21 mouse cellular contexts compared by ENCODE assay signal in genomic region chr9:111425952-111426351, GRCm38 (mm10). TPM values are rescaled to one million over a fixed set of nuclear protein-coding genes. Genes with fewer than 3 reads are reported as not detected.
DNase-seq lines count a peak whose midpoint lies in the region; ATAC-seq and TF ChIP-seq lines count a peak whose summit lies in the region.
"Had no signal": no experiment of that assay in that cellular context is flagged by ENCODE, and none has a peak within 500 bp of the region (broad histone marks: within the 10 kb centered on the region; RNA-seq: fewer than 3 reads in every experiment).

No protein-coding gene starts in this region.

- ATAC-seq in neural tube, embryonic 15.5 days (ENCODE audit: low FRiP score): peak; percentile 77
- ATAC-seq: activated CD4-positive, CD25-positive, alpha-beta regulatory T cell, adult 4 months; forebrain, embryonic 16.5 days; intestine, embryonic 16.5 days; Patski had no signal

- H3K9me3 ChIP-seq in neural tube, embryonic 15.5 days (replicated peaks): no peaks in the 10 kb centered on the region
- H3K9me3 ChIP-seq: embryonic facial prominence, embryonic 12.5 days; forebrain, embryonic 12.5 days; heart, embryonic 15.5 days had no signal

- no peak overlapping the region for H3K4me2 ChIP-seq in neural tube, embryonic 15.5 days
- H3K4me2 ChIP-seq: embryonic facial prominence, embryonic 12.5 days; forebrain, embryonic 12.5 days; heart, embryonic 11.5 days; heart, embryonic 15.5 days had no signal

- peak overlapping the region; percentile 46; the same call in 1 of the 2 replicates for H3K27ac ChIP-seq in gastrocnemius, adult 2 months
- no peak overlapping the region for H3K27ac ChIP-seq in layer of hippocampus, adult 2 months
- no peak overlapping the region; the same call in 1 of the 2 replicates for H3K27ac ChIP-seq in neural tube, embryonic 15.5 days (replicated peaks)
- H3K27ac ChIP-seq: embryonic facial prominence, embryonic 12.5 days; forebrain, embryonic 12.5 days; heart, adult 2 months; heart, embryonic 15.5 days had no signal

- intact Hi-C loops in gastrocnemius, adult 2 months (cut with DNase I): no loop called here

- H3K4me1 ChIP-seq in neural tube, embryonic 15.5 days: peaks cover 9% of the 10 kb centered on the region
- H3K4me1 ChIP-seq: embryonic facial prominence, embryonic 12.5 days had no signal

- no peak for TF ChIP-seq CTCF in gastrocnemius, adult 2 months (IDR thresholded peaks at IDR 0.05)
- peak; percentile 28; the same call in 1 of the 2 replicates for TF ChIP-seq CTCF in layer of hippocampus, adult 2 months (conservative IDR thresholded peaks at IDR 0.05)

- H3K4me3 ChIP-seq in gastrocnemius, adult 2 months: no peak overlapping the region
- no peak overlapping the region for H3K4me3 ChIP-seq in layer of hippocampus, adult 2 months
- no peak overlapping the region for H3K4me3 ChIP-seq in neural tube, embryonic 15.5 days (replicated peaks)
- H3K4me3 ChIP-seq: embryonic facial prominence, embryonic 12.5 days; forebrain, embryonic 12.5 days; heart, adult 2 months; heart, embryonic 15.5 days had no signal

- no peaks in the 10 kb centered on the region for H3K27me3 ChIP-seq in neural tube, embryonic 15.5 days (replicated peaks)
- H3K27me3 ChIP-seq: CH12.LX; embryonic facial prominence, embryonic 12.5 days; forebrain, embryonic 12.5 days; heart, embryonic 15.5 days; Patski had no signal

- no peak for DNase-seq in gastrocnemius, adult 2 months
- no peak for DNase-seq in gastrocnemius, postnatal 4 days (ENCODE audit: low spot score in 2 of 2)
- DNase-seq in layer of hippocampus, adult 2 months (ENCODE audit: low spot score in 2 of 2): peak in 1 of 2 experiments; percentile 32
- no peak for DNase-seq in layer of hippocampus, adult 9-11 months
- DNase-seq in brain, adult 2 months (ENCODE audit: low read depth, low spot score): peak; percentile 78
- DNase-seq: adrenal gland, postnatal 14 days; cerebellum, adult 2 months; cerebellum, postnatal 14 days; gastrocnemius, postnatal 10 days had no signal

- H3K9ac ChIP-seq in neural tube, embryonic 15.5 days (replicated peaks): no peak overlapping the region
- H3K9ac ChIP-seq: embryonic facial prominence, embryonic 12.5 days; forebrain, embryonic 12.5 days; heart, embryonic 15.5 days had no signal

- WGBS in neural tube, embryonic 15.5 days: 54% methylated on average over 4 of the region's 4 CpGs

- no peaks in the 10 kb centered on the region for H3K36me3 ChIP-seq in neural tube, embryonic 15.5 days
- H3K36me3 ChIP-seq: embryonic facial prominence, embryonic 12.5 days; forebrain, embryonic 12.5 days; heart, embryonic 15.5 days had no signal

RNA-seq across cellular contexts. Expression of gene Dclk3, which starts 12.9 kb away (rescaled TPM):
- under 1 TPM; 0.41 to 0.50 TPM for total RNA-seq in gastrocnemius, adult 2 months (2021)
- total RNA-seq in gastrocnemius, postnatal 4 days (2021): 1 to 10 TPM; 1.5 to 1.7 TPM
- 10 to 100 TPM; 14.4 to 19.3 TPM for total RNA-seq in layer of hippocampus, adult 2 months (2021)
- 11.2 and 12.2 TPM in 2 replicates for polyA plus RNA-seq in neural tube, embryonic 15.5 days (2015; fragmentation: Nextera tagmentation; extraction: Ambion mirVana)
- total RNA-seq: hematopoietic stem cell, adult 5-6 weeks had no signal
- polyA plus RNA-seq: activated CD4-positive, CD25-positive, alpha-beta regulatory T cell, adult 4 months had no signal

Comparison
In these comparisons a context has a peak if more than half of its experiments do, and no peak if none do; other contexts are left out.
1. RNA of gene Dclk3, which starts 12.9 kb away (total RNA-seq): 14.4 to 19.3 TPM in layer of hippocampus, adult 2 months; 1.5 to 1.7 TPM in gastrocnemius, postnatal 4 days and 0.41 to 0.50 TPM in gastrocnemius, adult 2 months; every median in the first group is over 4 times any median in the second.